Mouse (Mus musculus) hindbrain, embryonic 15.5 days (tissue): Measurements from ENCODE around the gene Tmem220. TPM values are rescaled to one million over a fixed set of nuclear protein-coding genes. Genes with fewer than 3 reads are reported as not detected.
A peak's percentile ranks its signal among the peaks of the same experiment; 100 is the strongest.

Source experiments
- ATAC-seq: fragments of 200-750 bp; cut with Nextera tagmentation; 2 replicates; pipeline ENCODE4 v1.8.0; 2017; ENCODE audit warnings: low read depth, moderate number of reproducible peaks, moderate TSS enrichment; ENCODE audit not compliant: low FRiP score
- H3K27ac ChIP-seq: fragments of 300-500 bp; sonication (generic); replicated peaks from 2 replicates; pipeline ENCODE4 v1.5.1; 2015; ENCODE audit warnings: mild to moderate bottlenecking, inconsistent platforms
- H3K27me3 ChIP-seq: fragments of 300-500 bp; sonication (generic); 2 replicates; pipeline ENCODE4 v1.6.1; 2015; ENCODE audit warnings: control low read depth, inconsistent platforms
- H3K36me3 ChIP-seq: fragments of 300-500 bp; sonication (generic); 2 replicates; pipeline ENCODE4 v1.6.1; 2015; ENCODE audit warnings: control low read depth, inconsistent platforms
- H3K4me1 ChIP-seq: fragments of 300-500 bp; sonication (generic); replicated peaks from 2 replicates; pipeline ENCODE4 v1.6.1; 2015; ENCODE audit warnings: control low read depth, inconsistent platforms
- H3K4me2 ChIP-seq: fragments of 300-500 bp; sonication (generic); 2 replicates; pipeline ENCODE4 v1.6.1; 2015; ENCODE audit warnings: moderate library complexity, mild to moderate bottlenecking, inconsistent platforms
- H3K4me3 ChIP-seq: fragments of 300-500 bp; sonication (generic); 2 replicates; pipeline ENCODE4 v1.5.1; 2015; ENCODE audit warnings: mild to moderate bottlenecking, inconsistent platforms
- H3K9ac ChIP-seq: fragments of 300-500 bp; sonication (generic); 2 replicates; pipeline ENCODE4 v1.6.1; 2015; ENCODE audit warnings: inconsistent platforms
- H3K9me3 ChIP-seq: fragments of 300-500 bp; sonication (generic); 2 replicates; pipeline ENCODE4 v1.6.1; 2016; ENCODE audit warnings: control low read depth, inconsistent platforms
- WGBS: fragments of 180-500 bp; shearing (Covaris S2); methylation state at CpG from one replicate; pipeline ENCODE4 v1.1.7; 2015; 5-methylcytosine and 5-hydroxymethylcytosine counted together
- polyA plus RNA-seq: library from polyadenylated mRNA; unstranded; fragments of >200 nt; fragmentation: Nextera tagmentation; extraction: Ambion mirVana; gene quantifications from 2 replicates; pipeline ENCODE4 v1.2.1, GENCODE M21; 2015

Gene Tmem220
- polyA plus RNA-seq, 1 experiment from 2014 or later: 0.34 TPM

- Histone ChIP-seq H3K9ac (no peak overlapping the region), H3K9me3 (no peaks in the 10 kb centered on the region), H3K36me3 (no peaks in the 10 kb centered on the region), H3K27me3 (no peaks in the 10 kb centered on the region), H3K4me1 (peaks cover 24% of the 10 kb centered on the region), H3K27ac (no peak overlapping the region), H3K4me3 (no peak overlapping the region), H3K4me2 (no peak overlapping the region)
- 72% methylated on average over 14 of the region's 14 CpGs for WGBS
- ATAC-seq: 0 out of 2 replicates have a peak, but pooled peaks have one; percentile 28
These were observed 26.2 kb upstream of the Tmem220 start for GRCm38 (mm10) chr11:66998467-66999403.

- Histone ChIP-seq H3K9ac (no peak overlapping the region), H3K27ac (peak overlapping the region; percentile 71), H3K4me3 (no peak overlapping the region), H3K9me3 (no peaks in the 10 kb centered on the region), H3K4me1 (peaks cover 24% of the 10 kb centered on the region), H3K4me2 (no peak overlapping the region), H3K36me3 (no peaks in the 10 kb centered on the region), H3K27me3 (no peaks in the 10 kb centered on the region)
- ATAC-seq: peak; percentile 61; the same call in 1 of the 2 replicates
- WGBS: 52% methylated on average over 4 of the region's 4 CpGs
These were observed 24.3 kb upstream of the Tmem220 start for GRCm38 (mm10) chr11:67000671-67001070.

- 13% methylated on average over 1 of the region's 1 CpGs for WGBS
- H3K27ac ChIP-seq: peak overlapping the region; percentile 71
- ATAC-seq: no peak
These were observed 23.2 kb upstream of the Tmem220 start for GRCm38 (mm10) chr11:67001717-67002116.

GRCm38 (mm10) chr11:67002911-67003310 lies 22.0 kb upstream of the Tmem220 start:
- Histone ChIP-seq H3K27me3 (no peaks in the 10 kb centered on the region), H3K27ac (no peak overlapping the region), H3K4me3 (no peak overlapping the region), H3K9me3 (no peaks in the 10 kb centered on the region), H3K4me1 (peaks cover 28% of the 10 kb centered on the region), H3K9ac (no peak overlapping the region), H3K36me3 (no peaks in the 10 kb centered on the region), H3K4me2 (no peak overlapping the region)
- WGBS: 57% methylated on average over 2 of the region's 2 CpGs
- ATAC-seq: no peak

More at GRCm38 (mm10) chr11:67001717-67002116, 23.2 kb upstream of the Tmem220 start:
- H3K4me2 ChIP-seq: no peak overlapping the region
- H3K9ac ChIP-seq: no peak overlapping the region
- H3K27me3 ChIP-seq: no peaks in the 10 kb centered on the region
- H3K4me1 ChIP-seq: peaks cover 24% of the 10 kb centered on the region
- H3K36me3 ChIP-seq: no peaks in the 10 kb centered on the region
- no peak overlapping the region for H3K4me3 ChIP-seq
- no peaks in the 10 kb centered on the region for H3K9me3 ChIP-seq

GRCm38 (mm10) chr11:67007961-67008360 lies 17.0 kb upstream of the Tmem220 start:
- Histone ChIP-seq H3K27ac (peak overlapping the region; percentile 42), H3K4me3 (no peak overlapping the region), H3K36me3 (no peaks in the 10 kb centered on the region), H3K4me1 (peaks cover 18% of the 10 kb centered on the region), H3K27me3 (no peaks in the 10 kb centered on the region), H3K9ac (no peak overlapping the region), H3K9me3 (no peaks in the 10 kb centered on the region), H3K4me2 (no peak overlapping the region)
- WGBS: 45% methylated on average over 8 of the region's 8 CpGs
- peak; percentile 39; the same call in 1 of the 2 replicates for ATAC-seq

GRCm38 (mm10) chr11:67008528-67008927 lies 16.4 kb upstream of the Tmem220 start:
- 80% methylated on average over 4 of the region's 4 CpGs for WGBS
- Histone ChIP-seq H3K27ac (peak overlapping the region; percentile 42; the same call in 1 of the 2 replicates), H3K4me3 (no peak overlapping the region), H3K4me2 (no peak overlapping the region), H3K9ac (no peak overlapping the region), H3K36me3 (no peaks in the 10 kb centered on the region), H3K4me1 (peaks cover 18% of the 10 kb centered on the region), H3K27me3 (no peaks in the 10 kb centered on the region), H3K9me3 (no peaks in the 10 kb centered on the region)
- ATAC-seq: no peak

- Histone ChIP-seq H3K27ac (peak overlapping the region; percentile 40; the same call in 1 of the 2 replicates), H3K4me3 (no peak overlapping the region), H3K27me3 (no peaks in the 10 kb centered on the region), H3K9ac (no peak overlapping the region), H3K36me3 (no peaks in the 10 kb centered on the region), H3K4me1 (peaks cover 18% of the 10 kb centered on the region), H3K9me3 (no peaks in the 10 kb centered on the region), H3K4me2 (0 out of 2 replicates have a peak overlapping the region, but pooled peaks have one; percentile 0)
- 6% methylated on average over 8 of the region's 8 CpGs for WGBS
- ATAC-seq: peak; percentile 54; the same call in 1 of the 2 replicates
These were observed 14.5 kb upstream of the Tmem220 start for GRCm38 (mm10) chr11:67010430-67010829.

GRCm38 (mm10) chr11:67011635-67012034 lies 13.3 kb upstream of the Tmem220 start:
- H3K36me3 ChIP-seq: no peaks in the 10 kb centered on the region
- 30% methylated on average over 4 of the region's 4 CpGs for WGBS
- no peak overlapping the region for H3K4me2 ChIP-seq
- no peak overlapping the region for H3K27ac ChIP-seq
- no peak overlapping the region for H3K9ac ChIP-seq
- H3K27me3 ChIP-seq: no peaks in the 10 kb centered on the region
- no peaks in the 10 kb centered on the region for H3K9me3 ChIP-seq
- no peak overlapping the region for H3K4me3 ChIP-seq
- peaks cover 18% of the 10 kb centered on the region for H3K4me1 ChIP-seq
- ATAC-seq: no peak

- Histone ChIP-seq H3K9ac (no peak overlapping the region), H3K36me3 (no peaks in the 10 kb centered on the region), H3K4me2 (no peak overlapping the region), H3K4me3 (no peak overlapping the region), H3K9me3 (no peaks in the 10 kb centered on the region), H3K4me1 (0 out of 2 replicates have a peak, but pooled peaks cover 7% of the 10 kb centered on the region), H3K27me3 (0 out of 2 replicates have a peak, but pooled peaks cover 2% of the 10 kb centered on the region), H3K27ac (no peak overlapping the region)
- ATAC-seq: no peak
- 7% methylated on average over 12 of the region's 12 CpGs for WGBS
These were observed 7.0 kb upstream of the Tmem220 start for GRCm38 (mm10) chr11:67017801-67018591.

- no peak for ATAC-seq
- no peak overlapping the region for H3K4me3 ChIP-seq
- no peaks in the 10 kb centered on the region for H3K36me3 ChIP-seq
- H3K4me2 ChIP-seq: no peak overlapping the region
- H3K9me3 ChIP-seq: no peaks in the 10 kb centered on the region
- H3K4me1 ChIP-seq: peaks cover 12% of the 10 kb centered on the region; the same call in 1 of the 2 replicates
- 0 out of 2 replicates have a peak, but pooled peaks cover 2% of the 10 kb centered on the region for H3K27me3 ChIP-seq
- no peak overlapping the region for H3K27ac ChIP-seq
- 67% methylated on average over 7 of the region's 7 CpGs for WGBS
- H3K9ac ChIP-seq: no peak overlapping the region
These were observed 5.1 kb upstream of the Tmem220 start for GRCm38 (mm10) chr11:67019711-67020475.

- no peak overlapping the region for H3K27ac ChIP-seq
- no peak for ATAC-seq
These were observed 4.0 kb upstream of the Tmem220 start for GRCm38 (mm10) chr11:67020948-67021347.

More at GRCm38 (mm10) chr11:67020948-67021347, 4.0 kb upstream of the Tmem220 start:
- Histone ChIP-seq H3K9ac (no peak overlapping the region), H3K36me3 (no peaks in the 10 kb centered on the region), H3K4me3 (0 out of 2 replicates have a peak overlapping the region, but pooled peaks have one; percentile 8), H3K4me1 (peaks cover 17% of the 10 kb centered on the region; the same call in 1 of the 2 replicates), H3K4me2 (peak overlapping the region; percentile 47), H3K27me3 (0 out of 2 replicates have a peak, but pooled peaks cover 2% of the 10 kb centered on the region), H3K9me3 (no peaks in the 10 kb centered on the region)
- 5% methylated on average over 12 of the region's 12 CpGs for WGBS
